Mouse (Mus musculus) liver, embryonic 14.5 days (tissue): ENCODE data around the gene Osbpl3.

Experiments used
- CTCF ChIP-seq: IDR thresholded peaks from 2 replicates; pipeline ENCODE4 v1.5.1; 2016; ENCODE audit warnings: antibody characterized with exemption, low read depth, control low read depth
- EP300 ChIP-seq: IDR thresholded peaks from 2 replicates; pipeline ENCODE4 v1.6.1; 2016; ENCODE audit warnings: antibody characterized with exemption, low read depth

DNA sequence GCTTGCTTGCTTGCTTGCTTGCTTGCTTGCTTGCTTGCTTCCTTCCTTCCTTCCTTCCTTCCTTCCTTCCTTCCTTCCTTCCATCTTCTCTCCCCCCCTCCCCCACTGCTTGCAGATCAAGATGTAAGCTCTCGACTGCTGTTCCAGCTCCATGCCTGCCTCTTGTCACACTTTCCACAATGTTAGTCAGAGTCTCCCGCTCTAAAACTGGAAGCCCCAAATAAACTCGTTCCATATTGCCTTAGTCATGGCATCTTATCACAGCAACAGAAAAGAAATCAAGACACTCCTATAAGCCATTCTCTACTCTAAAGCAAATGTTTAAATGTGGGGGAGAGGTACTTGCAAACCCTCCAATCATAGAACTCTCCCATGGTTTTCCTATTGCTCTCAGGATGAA, 5.6 kb upstream of the Osbpl3 start:
- TF ChIP-seq EP300: no peak
- no peak for TF ChIP-seq CTCF
